Mouse (Mus musculus): ENCODE results near the gene Stub1. TPM values are rescaled to one million over a fixed set of nuclear protein-coding genes. Genes with fewer than 3 reads are reported as not detected.

The Stub1 gene
- polyA plus RNA-seq (2014; fragmentation: Nextera tagmentation; extraction: Ambion mirVana): 280 and 296 TPM in 2 replicates

- Histone ChIP-seq H3K4me3 (ENCODE audit: low read depth, low read length) (peak within 1 kb of the TSS; percentile 71), H3K9me3 (ENCODE audit: control insufficient read depth, low read length) (no peaks in the 10 kb centered on the region), H3K4me2 (peak within 1 kb of the TSS; percentile 96), H3K27ac (ENCODE audit: low read depth, low read length) (peak within 1 kb of the TSS; percentile 84), H3K9ac (ENCODE audit: low read length) (peak within 1 kb of the TSS; percentile 79), H3K27me3 (ENCODE audit: control insufficient read depth, insufficient read depth, low read length) (no peaks in the 10 kb centered on the region; the same call in 1 of the 2 replicates), H3K4me1 (ENCODE audit: control insufficient read depth, insufficient read depth, low read length) (peaks cover 67% of the 10 kb centered on the region), H3K36me3 (ENCODE audit: control insufficient read depth, insufficient read depth, low read length) (peaks cover 11% of the 10 kb centered on the region; the same call in 1 of the 2 replicates)
- peak; percentile 78 for ATAC-seq (ENCODE audit: low FRiP score)
- no peak for DNase-seq (ENCODE audit: low spot score, missing footprints)
- under 1% methylated on average over 24 of the region's 24 CpGs for WGBS
Observed at GRCm38 (mm10) chr17:25833291-25833663, at the start of gene Stub1. TSS of gene Stub1 (minus strand) at chr17:25833404.

- no peak for ATAC-seq (ENCODE audit: low FRiP score)
- WGBS: 27% methylated on average over 5 of the region's 5 CpGs
- peak; percentile 91 for DNase-seq (ENCODE audit: low spot score, missing footprints)
- Histone ChIP-seq H3K27ac (ENCODE audit: low read depth, low read length) (peak overlapping the region; percentile 72), H3K9ac (ENCODE audit: low read length) (peak overlapping the region; percentile 30; the same call in 1 of the 2 replicates), H3K27me3 (ENCODE audit: control insufficient read depth, insufficient read depth, low read length) (no peaks in the 10 kb centered on the region), H3K9me3 (ENCODE audit: control insufficient read depth, low read length) (no peaks in the 10 kb centered on the region), H3K4me1 (ENCODE audit: control insufficient read depth, insufficient read depth, low read length) (peaks cover 31% of the 10 kb centered on the region), H3K4me2 (no peak overlapping the region), H3K36me3 (ENCODE audit: control insufficient read depth, insufficient read depth, low read length) (no peaks in the 10 kb centered on the region), H3K4me3 (ENCODE audit: low read depth, low read length) (no peak overlapping the region)
Observed at GRCm38 (mm10) chr17:25882306-25882705, 49.1 kb upstream of the Stub1 start.

GRCm38 (mm10) chr17:25881691-25882090 is 48.5 kb upstream of the Stub1 start:
- H3K4me3 ChIP-seq (ENCODE audit: low read depth, low read length): no peak overlapping the region
- peak overlapping the region; percentile 33 for H3K9ac ChIP-seq (ENCODE audit: low read length)
- H3K9me3 ChIP-seq (ENCODE audit: control insufficient read depth, low read length): no peaks in the 10 kb centered on the region
- no peak overlapping the region for H3K4me2 ChIP-seq
- no peak for ATAC-seq (ENCODE audit: low FRiP score)
- H3K27me3 ChIP-seq (ENCODE audit: control insufficient read depth, insufficient read depth, low read length): no peaks in the 10 kb centered on the region
- no peak for DNase-seq (ENCODE audit: low spot score, missing footprints)
- 6% methylated on average over 4 of the region's 4 CpGs for WGBS
- no peaks in the 10 kb centered on the region for H3K36me3 ChIP-seq (ENCODE audit: control insufficient read depth, insufficient read depth, low read length)
- peaks cover 31% of the 10 kb centered on the region for H3K4me1 ChIP-seq (ENCODE audit: control insufficient read depth, insufficient read depth, low read length)
- peak overlapping the region; percentile 72 for H3K27ac ChIP-seq (ENCODE audit: low read depth, low read length)

GRCm38 (mm10) chr17:25880913-25881641 is 47.9 kb upstream of the Stub1 start:
- H3K4me3 ChIP-seq (ENCODE audit: low read depth, low read length): no peak overlapping the region
- no peaks in the 10 kb centered on the region for H3K36me3 ChIP-seq (ENCODE audit: control insufficient read depth, insufficient read depth, low read length)
- peak overlapping the region; percentile 33; the same call in 1 of the 2 replicates for H3K9ac ChIP-seq (ENCODE audit: low read length)
- no peaks in the 10 kb centered on the region for H3K27me3 ChIP-seq (ENCODE audit: control insufficient read depth, insufficient read depth, low read length)
- peaks cover 37% of the 10 kb centered on the region for H3K4me1 ChIP-seq (ENCODE audit: control insufficient read depth, insufficient read depth, low read length)
- 4% methylated on average over 5 of the region's 5 CpGs for WGBS
- DNase-seq (ENCODE audit: low spot score, missing footprints) (peak; percentile 94), ATAC-seq (ENCODE audit: low FRiP score) (no peak)
- 0 out of 2 replicates have a peak overlapping the region, but pooled peaks have one; percentile 16 for H3K4me2 ChIP-seq
- no peaks in the 10 kb centered on the region for H3K9me3 ChIP-seq (ENCODE audit: control insufficient read depth, low read length)
- H3K27ac ChIP-seq (ENCODE audit: low read depth, low read length): peak overlapping the region; percentile 72

GRCm38 (mm10) chr17:25880196-25880910 is 47.1 kb upstream of the Stub1 start, which contains the start of gene Wfikkn1:
TSS of gene Wfikkn1 (minus strand) at chr17:25880858.
- 20% methylated on average over 5 of the region's 5 CpGs for WGBS
- Histone ChIP-seq H3K9ac (ENCODE audit: low read length) (peak within 1 kb of the TSS; percentile 33), H3K9me3 (ENCODE audit: control insufficient read depth, low read length) (no peaks in the 10 kb centered on the region), H3K27ac (ENCODE audit: low read depth, low read length) (peak within 1 kb of the TSS; percentile 72), H3K27me3 (ENCODE audit: control insufficient read depth, insufficient read depth, low read length) (no peaks in the 10 kb centered on the region), H3K36me3 (ENCODE audit: control insufficient read depth, insufficient read depth, low read length) (no peaks in the 10 kb centered on the region), H3K4me2 (0 out of 2 replicates have a peak within 1 kb of the TSS, but pooled peaks have one; percentile 16), H3K4me1 (ENCODE audit: control insufficient read depth, insufficient read depth, low read length) (peaks cover 40% of the 10 kb centered on the region), H3K4me3 (ENCODE audit: low read depth, low read length) (no peak within 1 kb of the TSS)
- DNase-seq (ENCODE audit: low spot score, missing footprints) (peak; percentile 88), ATAC-seq (ENCODE audit: low FRiP score) (no peak)

- Histone ChIP-seq H3K36me3 (ENCODE audit: control insufficient read depth, insufficient read depth, low read length) (no peaks in the 10 kb centered on the region), H3K27ac (ENCODE audit: low read depth, low read length) (0 out of 2 replicates have a peak overlapping the region, but pooled peaks have one; percentile 44), H3K9ac (ENCODE audit: low read length) (peak overlapping the region; percentile 16; the same call in 1 of the 2 replicates), H3K4me2 (no peak overlapping the region), H3K4me1 (ENCODE audit: control insufficient read depth, insufficient read depth, low read length) (peaks cover 40% of the 10 kb centered on the region), H3K9me3 (ENCODE audit: control insufficient read depth, low read length) (no peaks in the 10 kb centered on the region), H3K27me3 (ENCODE audit: control insufficient read depth, insufficient read depth, low read length) (no peaks in the 10 kb centered on the region), H3K4me3 (ENCODE audit: low read depth, low read length) (no peak overlapping the region)
- peak; percentile 83 for DNase-seq (ENCODE audit: low spot score, missing footprints)
- ATAC-seq (ENCODE audit: low FRiP score): no peak
- WGBS: 62% methylated on average over 8 of the region's 8 CpGs
Observed at GRCm38 (mm10) chr17:25879750-25880149, 46.5 kb upstream of the Stub1 start.

GRCm38 (mm10) chr17:25879261-25879660 is 46.1 kb upstream of the Stub1 start:
- Histone ChIP-seq H3K9ac (ENCODE audit: low read length) (no peak overlapping the region), H3K27ac (ENCODE audit: low read depth, low read length) (no peak overlapping the region), H3K27me3 (ENCODE audit: control insufficient read depth, insufficient read depth, low read length) (no peaks in the 10 kb centered on the region), H3K4me1 (ENCODE audit: control insufficient read depth, insufficient read depth, low read length) (peaks cover 41% of the 10 kb centered on the region), H3K9me3 (ENCODE audit: control insufficient read depth, low read length) (no peaks in the 10 kb centered on the region), H3K4me2 (no peak overlapping the region), H3K36me3 (ENCODE audit: control insufficient read depth, insufficient read depth, low read length) (no peaks in the 10 kb centered on the region), H3K4me3 (ENCODE audit: low read depth, low read length) (no peak overlapping the region)
- ATAC-seq (ENCODE audit: low FRiP score) (no peak), DNase-seq (ENCODE audit: low spot score, missing footprints) (peak; percentile 92)
- WGBS: 28% methylated on average over 4 of the region's 4 CpGs

- Histone ChIP-seq H3K36me3 (ENCODE audit: control insufficient read depth, insufficient read depth, low read length) (no peaks in the 10 kb centered on the region), H3K27ac (ENCODE audit: low read depth, low read length) (no peak overlapping the region), H3K9ac (ENCODE audit: low read length) (no peak overlapping the region), H3K27me3 (ENCODE audit: control insufficient read depth, insufficient read depth, low read length) (no peaks in the 10 kb centered on the region), H3K4me3 (ENCODE audit: low read depth, low read length) (no peak overlapping the region), H3K9me3 (ENCODE audit: control insufficient read depth, low read length) (no peaks in the 10 kb centered on the region), H3K4me1 (ENCODE audit: control insufficient read depth, insufficient read depth, low read length) (peaks cover 45% of the 10 kb centered on the region), H3K4me2 (no peak overlapping the region)
- 82% methylated on average over 19 of the region's 19 CpGs for WGBS
- ATAC-seq (ENCODE audit: low FRiP score): no peak
- peak; percentile 78 for DNase-seq (ENCODE audit: low spot score, missing footprints)
Observed at GRCm38 (mm10) chr17:25878611-25879180, 45.5 kb upstream of the Stub1 start.
